Mouse (Mus musculus) erythroblast, embryonic 14.5 days (primary cell): ENCODE measurements around the gene Vmn1r13. TPM values are rescaled to one million over a fixed set of nuclear protein-coding genes. Genes with fewer than 3 reads are reported as not detected.
"Not testable (repeated sequence)": the region's sequence is repeated elsewhere in the genome, so short reads cannot be mapped to it uniquely, and the experiment has no call there.

Experiments
- H3K27me3 ChIP-seq: 2 replicates; pipeline ENCODE4 v1.6.1; 2012; ENCODE audit warnings: inconsistent platforms; ENCODE audit not compliant: control insufficient read depth
- H3K36me3 ChIP-seq: 2 replicates; pipeline ENCODE4 v1.6.1; 2012; ENCODE audit warnings: mild to moderate bottlenecking, inconsistent platforms; ENCODE audit not compliant: control insufficient read depth
- H3K4me1 ChIP-seq: 2 replicates; pipeline ENCODE4 v1.6.1; 2012; ENCODE audit warnings: inconsistent platforms; ENCODE audit not compliant: control insufficient read depth
- H3K4me3 ChIP-seq: replicated peaks from 2 replicates; pipeline ENCODE3; 2012; ENCODE audit warnings: moderate library complexity, mild to moderate bottlenecking, inconsistent platforms
- H3K9me3 ChIP-seq: 2 replicates; pipeline ENCODE4 v1.6.1; 2012; ENCODE audit warnings: low read length, inconsistent platforms, mixed read lengths; ENCODE audit not compliant: control insufficient read depth
- GATA1 ChIP-seq: IDR thresholded peaks from 2 replicates; pipeline ENCODE4 v1.6.1; 2012; ENCODE audit warnings: low read length, inconsistent platforms, mixed read lengths
- TAL1 ChIP-seq: IDR thresholded peaks from 3 replicates; pipeline ENCODE4 v1.6.1; 2012; ENCODE audit warnings: low read length, inconsistent platforms, mixed read lengths
- polyA plus RNA-seq: library from polyadenylated mRNA; stranded (reverse); fragments of >175 nt; gene quantifications from 2 replicates; pipeline ENCODE4 v1.2.3, GENCODE M21; 2012

Vmn1r13 gene
- 0.01 TPM in 1 of 2 replicates, not detected in the other for polyA plus RNA-seq

DNA sequence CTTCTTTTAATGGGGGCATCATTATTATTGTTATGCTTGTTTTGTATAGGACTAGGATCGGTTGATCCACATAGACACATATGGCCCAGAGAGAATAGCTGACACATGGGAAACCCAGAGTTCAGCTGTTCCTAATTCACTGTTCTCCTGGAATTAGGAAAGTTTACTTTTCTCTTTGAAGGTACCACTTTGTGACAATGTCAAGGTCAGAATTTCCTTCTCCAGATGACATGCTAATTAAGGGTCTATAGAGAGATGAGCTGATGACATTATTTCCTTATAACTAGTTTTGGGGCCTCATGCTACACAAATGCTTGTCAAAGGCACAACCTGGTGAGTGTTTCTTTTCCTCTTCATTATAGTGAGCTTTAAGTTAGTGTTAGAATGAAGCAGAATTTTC lies at the start of gene Vmn1r13:
TSS of gene Vmn1r13 (plus strand) at position 301 of the 400 bp plus-strand sequence.
- not testable (repeated sequence) for H3K27me3 ChIP-seq, H3K4me3 ChIP-seq, H3K9me3 ChIP-seq, H3K36me3 ChIP-seq, H3K4me1 ChIP-seq

DNA sequence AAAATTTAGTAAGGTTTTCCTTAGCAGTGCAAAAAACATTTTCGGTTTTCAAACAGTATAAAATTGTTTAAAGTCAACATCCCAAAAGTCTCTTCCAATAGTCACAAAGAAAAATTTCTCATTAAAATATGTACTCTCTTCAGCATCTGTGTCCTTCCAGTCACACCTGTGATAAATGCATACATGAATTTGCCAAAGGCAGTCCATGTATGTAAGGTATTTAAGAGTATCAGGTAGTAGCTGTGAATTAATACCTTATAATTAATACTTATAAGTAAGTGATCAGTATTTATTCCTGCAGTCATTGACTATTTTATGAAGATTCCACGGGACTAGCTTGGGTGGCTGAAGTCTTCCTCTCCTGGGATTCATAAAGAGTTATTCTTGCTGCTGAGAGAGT lies 46.5 kb upstream of the Vmn1r13 start, which contains the start of gene Vmn1r12:
TSS of gene Vmn1r12 (plus strand) at position 301 of the 400 bp plus-strand sequence.
- Histone ChIP-seq H3K36me3 (no peaks in the 10 kb centered on the region), H3K4me3 (no peak within 1 kb of the TSS), H3K4me1 (no peaks in the 10 kb centered on the region), H3K27me3 (no peaks in the 10 kb centered on the region), H3K9me3 (no peaks in the 10 kb centered on the region)
- TF ChIP-seq TAL1: no peak
- no peak for TF ChIP-seq GATA1

DNA sequence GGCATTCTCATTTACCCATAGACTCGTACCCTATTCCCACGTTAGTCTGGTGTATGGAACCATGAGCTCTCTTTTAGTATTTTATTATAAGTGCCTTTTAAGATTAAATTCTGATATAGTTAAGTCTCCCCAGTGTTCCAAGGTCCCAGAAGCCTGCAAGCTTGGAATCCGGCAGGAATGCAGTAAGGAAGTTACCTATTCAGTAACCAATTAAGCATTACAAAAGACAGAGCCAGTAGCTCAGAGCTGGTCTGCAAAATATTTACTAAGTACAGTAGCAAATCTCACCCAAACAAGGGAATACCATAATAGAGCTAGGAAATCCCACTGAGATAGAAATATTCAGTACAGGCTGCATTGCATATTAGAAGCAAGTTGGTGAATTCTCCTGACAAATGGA lies 13.1 kb upstream of the Vmn1r13 start:
- H3K4me3 ChIP-seq, H3K27me3 ChIP-seq, H3K36me3 ChIP-seq, H3K4me1 ChIP-seq, H3K9me3 ChIP-seq: not testable (repeated sequence)

DNA sequence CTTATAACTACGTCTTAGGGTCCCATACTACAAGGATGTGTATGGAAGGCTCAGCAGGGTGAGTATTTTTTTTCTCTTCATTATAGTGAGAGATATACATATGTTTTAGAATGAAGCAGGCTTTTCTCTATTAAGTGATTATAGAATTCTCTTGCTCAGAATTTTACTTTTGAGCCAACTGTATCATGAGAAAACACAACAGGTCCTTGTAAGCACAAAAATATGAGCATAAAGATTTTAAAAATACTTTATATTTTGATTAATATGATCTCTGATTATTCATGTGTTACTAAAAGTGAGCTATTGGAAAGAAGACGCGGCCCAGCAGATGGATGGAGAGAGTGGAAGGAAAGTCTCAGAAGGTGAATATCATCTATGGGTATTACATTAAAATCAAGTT lies 28.3 kb downstream of the Vmn1r13 start, which contains the start of gene Vmn1r14:
TSS of gene Vmn1r14 (plus strand) at position 301 of the 400 bp plus-strand sequence.
- Histone ChIP-seq H3K36me3 (no peaks in the 10 kb centered on the region), H3K27me3 (no peaks in the 10 kb centered on the region), H3K4me1 (no peaks in the 10 kb centered on the region), H3K4me3 (no peak within 1 kb of the TSS), H3K9me3 (no peaks in the 10 kb centered on the region)
- no peak for TF ChIP-seq TAL1

DNA sequence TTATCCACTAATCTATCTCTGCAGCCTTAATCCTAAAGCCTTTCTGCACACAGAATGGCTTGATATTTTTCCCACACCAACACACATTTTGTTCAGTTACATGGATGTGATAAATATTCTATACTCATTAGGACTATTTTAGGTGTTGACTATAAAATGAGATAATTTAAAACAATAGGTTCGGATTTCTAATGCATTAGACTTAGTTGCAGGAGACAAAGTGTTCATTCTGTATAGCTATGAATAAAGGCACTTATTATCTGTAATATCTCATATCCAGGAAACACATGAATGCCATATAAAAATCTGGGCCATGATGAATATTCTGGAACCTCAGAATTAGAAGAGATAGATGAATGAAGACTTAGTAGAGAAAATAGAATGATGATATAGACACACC lies 54.6 kb downstream of the Vmn1r13 start, which contains the start of gene Vmn1r15:
TSS of gene Vmn1r15 (plus strand) at position 301 of the 400 bp plus-strand sequence.
- no peaks in the 10 kb centered on the region for H3K9me3 ChIP-seq
- no peak within 1 kb of the TSS for H3K4me3 ChIP-seq
- no peaks in the 10 kb centered on the region for H3K36me3 ChIP-seq
- TF ChIP-seq GATA1 (no peak), TAL1 (no peak)
- no peaks in the 10 kb centered on the region for H3K4me1 ChIP-seq
- no peaks in the 10 kb centered on the region for H3K27me3 ChIP-seq

DNA sequence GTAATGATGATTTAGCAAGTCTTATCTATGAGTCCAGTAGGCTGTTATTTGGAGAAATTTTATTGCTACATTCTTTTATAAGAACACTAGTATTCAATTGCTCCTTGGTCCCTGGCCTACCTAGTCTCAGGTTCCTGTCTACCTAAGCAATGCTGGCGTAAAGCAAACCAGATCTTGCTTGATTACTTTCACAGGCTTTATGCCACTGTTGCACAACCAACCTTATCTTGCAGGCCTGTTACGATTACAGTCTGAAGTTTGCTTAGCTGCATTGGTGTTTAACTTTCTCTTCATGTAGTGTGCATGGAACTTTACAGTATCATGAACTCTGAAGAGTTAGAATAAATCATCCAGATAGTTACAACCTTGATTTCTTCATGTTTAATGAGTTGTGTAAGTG lies 57.9 kb downstream of the Vmn1r13 start:
- Histone ChIP-seq H3K9me3 (no peaks in the 10 kb centered on the region), H3K36me3 (no peaks in the 10 kb centered on the region), H3K4me1 (no peaks in the 10 kb centered on the region), H3K4me3 (no peak overlapping the region), H3K27me3 (no peaks in the 10 kb centered on the region)
- TF ChIP-seq TAL1 (no peak), GATA1 (no peak)

Other genes with a start within 250 kb of the Vmn1r13 start
- gene Vmn1r5, start 233.0 kb upstream of the Vmn1r13 start, polyA plus RNA-seq: not detected in 2 replicates
- 0.01 TPM in 1 of 2 replicates, not detected in the other for gene Vmn1r6, start 206.0 kb upstream of the Vmn1r13 start, polyA plus RNA-seq
- not detected in 2 replicates for gene Vmn1r7, start 178.0 kb upstream of the Vmn1r13 start, polyA plus RNA-seq
- not detected in 2 replicates for gene Vmn1r8, start 171.0 kb upstream of the Vmn1r13 start, polyA plus RNA-seq
- gene Vmn1r9, start 136.5 kb upstream of the Vmn1r13 start, polyA plus RNA-seq: not detected in 2 replicates
- gene Vmn1r10, start 93.8 kb upstream of the Vmn1r13 start, polyA plus RNA-seq: not detected in 2 replicates
- gene Vmn1r11, start 69.8 kb upstream of the Vmn1r13 start, polyA plus RNA-seq: not detected in 2 replicates
- gene Vmn1r12, start 46.4 kb upstream of the Vmn1r13 start, polyA plus RNA-seq: under 0.01 TPM in 1 of 2 replicates, not detected in the other
- not detected in 2 replicates for gene Vmn1r14, start 28.4 kb downstream of the Vmn1r13 start, polyA plus RNA-seq
- not detected in 2 replicates for gene Vmn1r15, start 54.7 kb downstream of the Vmn1r13 start, polyA plus RNA-seq
- not detected in 2 replicates for gene Vmn1r16, start 126.2 kb downstream of the Vmn1r13 start, polyA plus RNA-seq
- gene Vmn1r17, start 160.4 kb downstream of the Vmn1r13 start, polyA plus RNA-seq: not detected in 2 replicates
- gene Vmn1r18, start 192.5 kb downstream of the Vmn1r13 start, polyA plus RNA-seq: under 0.01 TPM in 2 replicates
- not detected in 2 replicates for gene Vmn1r19, start 200.5 kb downstream of the Vmn1r13 start, polyA plus RNA-seq
- 0.02 TPM in 1 of 2 replicates, not detected in the other for gene Vmn1r20, start 225.6 kb downstream of the Vmn1r13 start, polyA plus RNA-seq